Mouse (Mus musculus) heart, embryonic 14.5 days (tissue): Measurements from ENCODE around the gene Olfr938. TPM values are rescaled to one million over a fixed set of nuclear protein-coding genes. Genes with fewer than 3 reads are reported as not detected.

ENCODE experiments used
- ATAC-seq: fragments of 200-750 bp; cut with Nextera tagmentation; 2 replicates; pipeline ENCODE4 v1.8.0; 2017; ENCODE audit warnings: low read depth, moderate TSS enrichment; ENCODE audit not compliant: insufficient number of reproducible peaks, insufficient read depth, low FRiP score
- H3K27ac ChIP-seq, 2 experiments: fragments of 200-500 bp in 1 of 2; fragments of 300-500 bp in 1 of 2; sonication (generic) in 1 of 2; replicated peaks in 1 of 2; 2 replicates each; pipeline ENCODE4 v1.5.1; 2012 to 2014; ENCODE audit warnings: low read depth in 2 of 2, low read length in 2 of 2, control low read depth in 1 of 2, mild to moderate bottlenecking in 1 of 2, mixed read lengths in 1 of 2; ENCODE audit not compliant: control insufficient read depth in 1 of 2, insufficient read depth in 1 of 2
- H3K27me3 ChIP-seq: fragments of 300-500 bp; sonication (generic); 2 replicates; pipeline ENCODE4 v1.6.1; 2014; ENCODE audit warnings: mild to moderate bottlenecking, low read length, control low read depth; ENCODE audit not compliant: control insufficient read depth, insufficient read depth
- H3K36me3 ChIP-seq: fragments of 300-500 bp; sonication (generic); 2 replicates; pipeline ENCODE4 v1.6.1; 2014; ENCODE audit warnings: mild to moderate bottlenecking, control low read depth, low read length, mixed read lengths; ENCODE audit not compliant: control insufficient read depth, insufficient read depth
- H3K4me1 ChIP-seq, 2 experiments: fragments of 200-500 bp in 1 of 2; fragments of 300-500 bp in 1 of 2; sonication (generic) in 1 of 2; 2 replicates each; pipeline ENCODE4 v1.6.1; 2012 to 2014; ENCODE audit warnings: low read length in 2 of 2, control low read depth in 1 of 2, mixed read lengths in 1 of 2; ENCODE audit not compliant: control insufficient read depth in 2 of 2, insufficient read depth in 2 of 2
- H3K4me2 ChIP-seq: fragments of 300-500 bp; sonication (generic); 2 replicates; pipeline ENCODE4 v1.6.1; 2014; ENCODE audit warnings: mild to moderate bottlenecking, low read length
- H3K4me3 ChIP-seq, 2 experiments: fragments of 200-500 bp in 1 of 2; fragments of 300-500 bp in 1 of 2; sonication (generic) in 1 of 2; 2 replicates each; pipeline ENCODE4 v1.5.1; 2012 to 2014; ENCODE audit warnings: low read length in 2 of 2, mild to moderate bottlenecking in 2 of 2, control low read depth in 1 of 2, low read depth in 1 of 2, moderate library complexity in 1 of 2; ENCODE audit not compliant: control insufficient read depth in 1 of 2, insufficient read depth in 1 of 2
- H3K9ac ChIP-seq: fragments of 300-500 bp; sonication (generic); 2 replicates; pipeline ENCODE4 v1.6.1; 2014; ENCODE audit warnings: mild to moderate bottlenecking, low read length
- H3K9me3 ChIP-seq: fragments of 300-500 bp; sonication (generic); 2 replicates; pipeline ENCODE4 v1.6.1; 2016; ENCODE audit warnings: low read length, control low read depth; ENCODE audit not compliant: control insufficient read depth
- WGBS: fragments of 180-500 bp; shearing (Covaris S2); extraction: QIAGEN DNeasy Blood & Tissue Kit; methylation state at CpG from one replicate; pipeline ENCODE4 v1.1.7; 2014; 5-methylcytosine and 5-hydroxymethylcytosine counted together
- microRNA-seq: library from miRNA; unstranded; fragments of <30 nt; microRNA quantifications from one replicate; pipeline ENCODE4, GENCODE M21; 2016
- polyA plus RNA-seq: library from polyadenylated mRNA; unstranded; fragments of >200 nt; fragmentation: Nextera tagmentation; extraction: Ambion mirVana; gene quantifications from 2 replicates; pipeline ENCODE4 v1.2.1, GENCODE M21; 2014

Gene Olfr938
- polyA plus RNA-seq, result not detected in 2 replicates

GRCm38 (mm10) chr9:39078787-39079186 is at the start of gene Olfr938:
Gene Olfr938, minus strand, starts transcription at chr9:39078887.
- Histone ChIP-seq H3K9me3 (no peaks in the 10 kb centered on the region), H3K9ac (no peak within 1 kb of the TSS), H3K27ac (no peak within 1 kb of the TSS), H3K27me3 (no peaks in the 10 kb centered on the region), H3K4me2 (no peak within 1 kb of the TSS), H3K4me3 (no peak within 1 kb of the TSS), H3K4me1 (no peaks in the 10 kb centered on the region), H3K36me3 (no peaks in the 10 kb centered on the region)
- WGBS, result 76% methylated on average over 2 of the region's 2 CpGs
- ATAC-seq, result no peak

- no peak within 1 kb of the TSS for H3K9ac ChIP-seq
Measured at GRCm38 (mm10) chr9:39127831-39128230, 49.1 kb upstream of the Olfr938 start, which contains the start of gene Olfr27. Gene Olfr27, plus strand, starts transcription at chr9:39128131.

GRCm38 (mm10) chr9:39127326-39127725 is 48.6 kb upstream of the Olfr938 start:
- ATAC-seq, result no peak
- H3K27ac ChIP-seq, result no peak overlapping the region
- H3K36me3 ChIP-seq, result no peaks in the 10 kb centered on the region
- H3K4me1 ChIP-seq, result no peaks in the 10 kb centered on the region
- no peak overlapping the region for H3K4me2 ChIP-seq
- peaks cover 8% of the 10 kb centered on the region; the same call in 1 of the 2 replicates for H3K9me3 ChIP-seq
- no peak overlapping the region for H3K9ac ChIP-seq
- no peak overlapping the region for H3K4me3 ChIP-seq
- H3K27me3 ChIP-seq, result no peaks in the 10 kb centered on the region
- 76% methylated on average over 1 of the region's 1 CpGs for WGBS

More at GRCm38 (mm10) chr9:39127831-39128230, 49.1 kb upstream of the Olfr938 start, which contains the start of gene Olfr27:
- Histone ChIP-seq H3K4me2 (no peak within 1 kb of the TSS), H3K4me1 (no peaks in the 10 kb centered on the region), H3K27ac (no peak within 1 kb of the TSS), H3K4me3 (no peak within 1 kb of the TSS), H3K27me3 (no peaks in the 10 kb centered on the region), H3K9me3 (peaks cover 8% of the 10 kb centered on the region; the same call in 1 of the 2 replicates), H3K36me3 (no peaks in the 10 kb centered on the region)
- no peak for ATAC-seq

GRCm38 (mm10) chr9:39064851-39065250 is 13.8 kb downstream of the Olfr938 start, which contains the start of gene Olfr937:
Gene Olfr937, minus strand, starts transcription at chr9:39064951.
- H3K36me3 ChIP-seq, result no peaks in the 10 kb centered on the region
- H3K4me1 ChIP-seq, result no peaks in the 10 kb centered on the region
- 77% methylated on average over 1 of the region's 1 CpGs for WGBS
- no peak within 1 kb of the TSS for H3K4me3 ChIP-seq
- no peak within 1 kb of the TSS for H3K4me2 ChIP-seq
- no peaks in the 10 kb centered on the region for H3K27me3 ChIP-seq
- H3K27ac ChIP-seq, result no peak within 1 kb of the TSS
- ATAC-seq, result no peak
- H3K9ac ChIP-seq, result no peak within 1 kb of the TSS
- no peaks in the 10 kb centered on the region for H3K9me3 ChIP-seq

Small RNA genes lying within 50 kb of the gene (microRNA-seq; reads per million reads assigned to microRNA genes)
- not detected for gene Gm25032
- gene Gm25529, result not detected

Other genes starting within 250 kb of the Olfr938 start
- not detected in 2 replicates for gene Olfr924, start 234.4 kb downstream of the Olfr938 start, polyA plus RNA-seq
- gene Olfr26, start 223.8 kb downstream of the Olfr938 start, polyA plus RNA-seq, result not detected in 2 replicates
- gene Olfr926, start 201.8 kb downstream of the Olfr938 start, polyA plus RNA-seq, result not detected in 2 replicates
- gene Olfr930, start 149.1 kb downstream of the Olfr938 start, polyA plus RNA-seq, result not detected in 2 replicates
- gene Olfr933, start 106.6 kb downstream of the Olfr938 start, polyA plus RNA-seq, result not detected in 2 replicates
- not detected in 2 replicates for gene Olfr934, start 90.6 kb downstream of the Olfr938 start, polyA plus RNA-seq
- gene Olfr935, start 79.2 kb downstream of the Olfr938 start, polyA plus RNA-seq, result not detected in 2 replicates
- not detected in 2 replicates for gene Olfr146, start 55.5 kb downstream of the Olfr938 start, polyA plus RNA-seq
- not detected in 2 replicates for gene Olfr937, start 13.9 kb downstream of the Olfr938 start, polyA plus RNA-seq
- gene Olfr27, start 49.2 kb upstream of the Olfr938 start, polyA plus RNA-seq, result not detected in 2 replicates
- gene Olfr943, start 87.4 kb upstream of the Olfr938 start, polyA plus RNA-seq, result not detected in 2 replicates
- gene Olfr944, start 123.0 kb upstream of the Olfr938 start, polyA plus RNA-seq, result not detected in 2 replicates
- gene Olfr1537, start 171.1 kb upstream of the Olfr938 start, polyA plus RNA-seq, result not detected in 2 replicates
- not detected in 2 replicates for gene Olfr945, start 197.9 kb upstream of the Olfr938 start, polyA plus RNA-seq
- not detected in 2 replicates for gene Olfr948, start 247.2 kb upstream of the Olfr938 start, polyA plus RNA-seq